Mouse (Mus musculus): ENCODE results near the gene Rims1.

Rims1 gene

DNA sequence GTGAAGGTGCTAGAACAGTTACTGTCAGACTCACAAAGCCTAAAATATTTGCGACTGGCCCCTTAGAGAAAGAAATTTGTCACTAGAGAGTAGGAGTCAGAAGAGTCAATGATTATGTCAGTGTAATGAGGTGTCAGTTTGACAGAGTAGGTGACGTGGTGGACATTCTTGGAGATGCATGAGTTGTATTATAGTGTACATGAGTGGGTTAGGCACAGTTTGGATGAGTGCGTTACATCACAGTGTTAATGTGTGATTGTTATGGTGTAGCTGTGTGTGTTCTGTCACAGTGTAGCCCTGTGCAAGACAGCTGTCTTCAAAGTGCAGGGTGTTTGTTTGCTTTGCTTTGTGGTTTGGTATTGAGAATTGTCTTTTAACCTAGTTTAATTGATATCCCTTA is 226.3 kb downstream of the Rims1 start:
- DNase-seq, result no peak

DNA sequence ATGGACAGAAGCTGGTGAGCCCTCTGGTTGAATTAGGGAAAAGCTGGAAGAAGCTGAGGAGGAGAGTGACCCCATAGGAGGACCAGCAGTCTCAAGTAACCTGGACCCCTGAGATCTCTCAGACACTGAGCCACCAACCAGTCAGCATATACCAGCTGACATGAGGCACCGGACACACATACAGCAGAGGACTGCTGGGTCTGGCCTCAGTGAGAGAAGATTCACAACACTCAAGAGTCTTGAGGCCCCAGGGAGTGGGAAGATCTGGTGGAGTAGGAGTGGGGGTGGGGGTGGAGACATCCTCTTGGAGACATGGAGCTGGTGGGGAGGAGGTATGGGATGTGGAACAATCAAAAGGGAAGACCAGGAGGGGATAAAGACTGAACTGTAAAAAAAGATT is 233.1 kb downstream of the Rims1 start:
- no peak for DNase-seq

DNA sequence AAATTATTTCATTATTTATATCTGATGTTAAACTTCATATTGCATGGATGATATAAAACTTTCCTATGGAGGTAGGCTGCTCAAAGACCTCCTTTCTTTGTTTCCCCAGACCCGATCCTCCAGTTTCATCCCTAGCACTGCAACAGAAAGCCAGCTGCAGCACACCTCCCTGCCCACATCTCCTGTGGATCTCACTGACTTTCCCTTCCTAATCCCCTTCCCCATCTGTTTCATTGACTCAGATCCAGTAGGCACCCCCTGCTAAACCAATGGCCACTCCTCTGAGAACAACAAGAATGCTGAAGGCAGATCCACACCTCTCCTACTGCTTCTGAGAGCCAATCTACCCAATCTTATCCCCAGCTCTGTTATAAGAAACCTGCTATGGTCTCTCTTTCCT is 259.5 kb downstream of the Rims1 start:
- DNase-seq, result no peak

DNA sequence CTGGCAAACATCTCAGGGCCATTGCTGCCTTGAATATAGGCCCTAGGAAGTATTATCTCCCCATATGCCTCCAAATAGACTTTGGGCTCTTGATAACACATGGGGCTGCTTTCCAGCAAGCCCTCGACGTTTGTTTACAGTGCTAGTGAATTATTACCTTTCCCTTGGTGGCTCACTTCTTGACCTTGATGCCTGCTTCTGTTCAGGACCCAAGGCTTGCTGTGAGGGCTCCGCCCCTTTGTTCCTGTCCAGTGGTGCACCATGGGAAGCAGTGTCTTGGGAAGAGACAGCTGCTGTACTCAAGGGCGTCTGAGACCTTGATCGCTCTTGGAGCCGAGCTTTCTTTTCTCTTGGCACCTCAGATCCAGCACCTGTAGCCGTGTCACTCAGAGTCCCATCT is 267.7 kb downstream of the Rims1 start:
- DNase-seq, result no peak

DNA sequence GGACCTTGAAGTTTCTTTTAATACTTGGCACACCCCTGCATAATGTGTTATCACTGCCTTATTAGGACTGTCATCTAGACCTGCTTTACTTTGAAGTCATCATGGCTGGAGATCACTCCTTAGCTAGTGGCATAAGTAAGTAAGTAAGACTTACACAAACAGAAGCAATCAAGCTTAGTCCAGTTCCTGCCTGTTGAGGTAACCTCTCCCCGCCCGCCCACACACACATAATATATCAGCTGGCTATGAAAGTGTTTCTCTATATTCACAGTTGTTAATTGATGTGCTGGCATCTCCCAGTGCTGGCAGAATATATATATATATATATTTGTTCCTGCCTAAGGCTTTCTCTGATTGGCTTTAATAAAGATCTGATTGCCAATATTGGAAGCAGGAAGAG is 269.0 kb downstream of the Rims1 start:
- DNase-seq, result no peak

DNA sequence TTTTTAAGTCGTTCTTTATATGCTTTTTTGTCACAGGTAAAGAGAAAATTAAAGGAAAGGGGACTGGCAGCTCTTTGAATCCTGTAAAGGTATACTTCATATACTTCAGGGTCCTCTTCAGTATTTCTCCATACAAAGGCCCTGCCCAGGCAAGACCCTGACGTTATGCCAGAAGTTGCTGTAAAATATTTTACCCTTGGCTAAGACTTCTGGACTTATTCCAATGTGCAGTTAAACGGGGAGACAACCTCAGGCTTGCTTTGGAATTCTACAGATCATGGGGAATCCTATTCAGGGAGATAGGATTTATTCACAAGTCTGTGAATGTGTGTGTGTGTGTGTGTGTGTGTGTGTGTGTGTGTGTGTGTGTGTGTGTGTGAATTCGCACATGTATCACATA is 270.7 kb downstream of the Rims1 start:
- DNase-seq, result no peak

DNA sequence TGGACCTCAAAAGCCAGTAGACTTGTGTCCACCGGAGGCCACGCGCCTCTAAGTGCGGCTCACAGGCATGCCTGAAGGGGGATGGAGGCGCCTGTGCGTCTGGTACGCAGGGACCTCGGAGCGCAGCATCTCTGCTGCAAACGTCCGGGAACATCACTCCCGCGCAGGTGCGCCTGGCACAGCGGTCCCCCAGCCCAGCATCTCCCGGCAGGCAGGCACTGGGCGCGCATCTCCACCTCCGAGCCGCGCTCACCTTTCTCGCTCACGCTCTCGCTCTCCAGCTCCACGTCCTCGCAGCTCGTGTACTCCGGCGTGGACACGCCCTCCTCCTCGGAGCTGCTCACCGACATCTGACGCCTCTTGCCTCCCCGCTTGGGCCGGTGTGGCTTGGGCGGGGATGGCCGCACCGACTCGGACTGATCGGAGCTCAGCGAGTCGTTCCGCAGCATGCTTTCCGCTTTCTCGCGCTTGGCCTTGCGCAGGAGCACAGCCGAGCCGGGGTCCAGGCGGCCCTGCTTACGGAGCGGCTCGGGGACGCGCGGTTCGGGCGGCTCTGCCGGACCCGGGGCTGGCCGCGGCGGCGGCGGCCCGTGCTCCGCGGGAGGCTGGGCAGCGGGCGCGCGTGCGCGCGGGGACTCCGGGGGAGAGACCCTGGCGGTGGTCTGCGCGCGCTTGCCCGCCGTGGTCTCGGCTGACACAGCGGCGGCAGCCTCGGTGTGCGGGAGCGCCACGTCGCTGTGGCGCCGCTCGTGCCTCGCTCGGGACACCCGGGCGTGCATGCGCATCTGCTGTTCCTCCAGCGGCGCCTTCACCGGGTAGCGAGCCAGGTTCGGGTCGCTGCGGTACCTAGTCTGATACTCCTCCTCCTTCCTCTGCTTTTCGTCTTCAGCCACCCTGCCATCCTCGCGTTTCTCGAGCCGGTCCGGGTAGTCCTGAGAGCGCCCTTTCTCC is 272.4 kb downstream of the Rims1 start:
- no peak for DNase-seq

DNA sequence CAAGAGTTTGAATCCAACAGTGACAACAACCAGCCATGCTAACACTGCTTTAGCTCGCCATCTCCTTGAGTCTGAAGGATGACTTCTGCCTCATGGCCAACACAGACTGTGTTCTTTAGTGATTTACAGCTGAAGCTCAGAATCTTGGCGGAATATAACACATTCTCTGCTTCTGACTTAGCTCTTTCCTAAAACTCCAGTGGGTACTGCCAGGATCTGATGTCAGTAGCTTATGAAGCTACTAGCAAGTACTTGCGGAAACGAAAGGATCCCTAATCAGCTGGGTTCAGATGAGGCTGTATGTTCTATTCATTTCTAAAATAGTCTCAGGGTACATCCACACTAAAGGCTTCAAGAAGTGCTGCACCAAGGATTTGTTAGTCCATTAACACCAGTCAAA is 290.7 kb downstream of the Rims1 start:
- DNase-seq, result no peak

DNA sequence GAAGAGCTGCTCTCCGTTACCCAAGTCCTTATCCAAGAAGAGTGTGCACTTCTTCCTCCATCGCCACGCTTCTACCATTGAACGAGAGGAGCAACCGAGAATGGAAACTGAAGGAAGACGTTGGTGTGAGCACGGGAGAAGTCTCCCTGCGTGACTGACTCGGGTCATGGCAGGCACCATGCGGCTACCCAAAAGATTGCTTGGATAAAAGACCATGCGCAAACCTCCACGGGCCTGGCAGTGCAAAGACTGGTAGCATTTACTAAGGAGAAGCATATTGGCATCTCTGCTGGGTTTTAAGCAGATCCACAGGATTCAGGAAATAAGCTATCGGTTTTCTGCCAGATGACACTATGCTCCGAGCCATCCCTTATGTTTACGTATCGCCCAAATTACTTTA is 293.4 kb downstream of the Rims1 start:
- no peak for DNase-seq

DNA sequence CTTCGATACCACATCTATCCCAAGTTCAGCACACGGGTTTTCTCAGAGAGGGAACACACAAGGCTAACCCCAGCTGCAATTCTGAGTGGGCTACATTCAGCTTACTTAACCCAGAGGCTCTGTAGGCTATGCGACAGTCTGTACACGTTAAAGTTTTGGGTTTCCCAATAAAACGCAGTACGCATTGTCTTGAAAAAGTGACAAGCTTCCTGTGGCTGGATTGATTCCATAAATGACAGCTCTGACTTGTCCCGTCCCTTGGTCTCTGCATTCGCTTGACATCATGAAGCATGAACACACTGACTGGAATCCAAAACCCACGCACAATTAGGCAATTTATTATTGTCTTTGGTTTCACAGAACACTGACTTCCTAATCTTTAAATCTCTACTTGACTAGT is 294.2 kb downstream of the Rims1 start:
- DNase-seq, result no peak

DNA sequence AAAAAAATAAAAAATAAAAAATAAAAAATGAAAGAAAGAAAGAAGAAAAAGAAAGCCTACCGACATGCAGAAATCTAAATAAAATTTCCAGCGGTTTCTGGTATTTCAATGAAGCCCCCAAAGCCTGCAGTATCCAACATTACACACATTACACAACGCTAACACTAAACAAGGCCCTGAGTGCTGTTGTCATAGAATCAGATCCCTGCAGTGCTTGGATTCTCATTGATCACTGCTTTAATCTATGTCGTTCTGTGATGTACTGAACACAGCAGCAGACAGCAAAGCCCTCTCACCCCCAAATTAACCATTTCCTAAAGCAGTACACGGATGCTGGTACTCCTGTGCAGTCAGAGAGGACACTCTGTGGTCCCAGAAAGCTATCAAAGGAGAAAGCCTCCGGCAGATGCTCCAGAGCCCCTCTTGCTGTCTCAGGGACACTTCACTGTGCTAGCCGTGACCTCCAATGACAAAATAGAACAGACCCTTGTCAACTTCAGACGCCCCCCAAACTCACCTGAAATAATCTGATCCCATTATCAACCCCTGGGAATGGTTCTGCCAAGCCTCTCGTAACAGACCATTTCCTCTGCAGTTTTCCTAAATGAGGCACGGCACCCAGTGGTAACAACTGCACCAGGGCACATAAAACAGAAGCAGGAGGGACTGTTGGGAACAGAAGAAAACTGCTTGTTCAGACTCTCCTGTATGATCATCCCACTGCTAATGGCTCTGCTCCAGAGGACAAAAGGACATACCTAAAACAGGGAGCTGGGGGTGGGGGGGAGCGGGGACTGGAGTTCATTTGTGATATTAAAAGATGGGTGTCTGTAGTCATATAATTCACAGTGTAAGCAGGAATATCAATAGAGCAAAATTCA is 296.8 kb downstream of the Rims1 start:
- DNase-seq, result no peak

DNA sequence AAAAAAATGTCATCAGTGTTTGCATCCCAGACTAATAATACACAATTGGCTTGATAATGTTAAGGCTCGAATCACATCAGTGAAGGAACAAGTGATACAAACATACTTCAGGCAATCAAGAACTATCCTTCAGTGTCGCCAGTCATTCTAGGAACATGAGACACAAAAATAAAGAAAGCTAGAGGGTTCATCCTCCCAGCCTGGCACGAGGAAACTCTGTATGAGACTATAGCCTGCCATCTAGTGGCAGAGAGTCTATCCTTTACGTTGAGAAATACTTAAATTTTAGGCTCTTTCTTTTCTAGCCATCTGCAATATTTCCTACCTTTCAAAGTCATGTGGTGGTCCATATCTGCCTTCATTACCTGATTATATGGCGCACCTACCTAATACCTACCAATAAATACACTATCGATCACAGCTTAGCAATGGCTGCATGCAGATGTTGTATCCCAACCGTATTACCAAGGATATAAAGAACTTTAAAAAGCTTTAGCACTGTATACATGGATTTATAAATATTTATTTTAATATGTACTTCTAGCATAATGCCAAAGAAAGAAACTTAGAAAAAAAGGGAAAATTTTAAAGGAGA is 318.4 kb downstream of the Rims1 start:
- no peak for DNase-seq

DNA sequence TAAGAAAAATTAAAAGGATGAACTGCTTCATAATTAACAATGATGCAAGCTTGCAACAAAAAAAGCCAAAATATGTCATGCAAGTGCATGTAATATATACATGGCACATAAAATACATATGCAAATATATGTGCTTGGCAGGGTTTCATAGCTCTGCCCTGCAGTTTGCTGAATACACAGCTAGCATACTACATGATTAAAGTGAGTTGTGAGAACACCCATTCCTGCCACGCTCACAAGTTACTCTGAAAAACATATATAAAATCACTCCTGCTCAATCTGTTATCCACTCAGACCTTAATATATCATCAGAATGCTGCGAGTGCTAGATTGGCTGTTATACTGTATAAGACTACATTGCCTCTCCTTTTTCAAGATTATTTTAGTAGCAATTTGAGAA is 329.6 kb downstream of the Rims1 start:
- no peak for DNase-seq

DNA sequence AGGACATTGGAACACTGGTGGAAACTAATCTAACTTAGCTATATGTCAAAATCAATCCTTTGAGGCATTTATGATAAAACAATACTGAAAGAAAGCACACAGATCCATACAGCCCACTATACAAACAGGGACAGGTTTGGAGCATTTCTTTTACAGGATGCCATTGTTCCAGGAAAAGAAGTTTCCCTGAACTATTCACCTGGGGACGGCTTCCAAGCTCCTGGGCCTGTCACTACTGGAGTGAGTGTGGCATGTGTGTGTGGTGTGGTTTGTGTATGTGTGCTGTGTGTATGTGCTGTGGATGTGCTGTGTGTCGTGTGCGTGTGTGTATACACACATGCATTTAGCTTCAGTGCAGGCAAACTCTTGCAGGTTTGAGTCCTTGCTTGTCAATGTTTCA is 338.8 kb downstream of the Rims1 start:
- DNase-seq, result no peak

DNA sequence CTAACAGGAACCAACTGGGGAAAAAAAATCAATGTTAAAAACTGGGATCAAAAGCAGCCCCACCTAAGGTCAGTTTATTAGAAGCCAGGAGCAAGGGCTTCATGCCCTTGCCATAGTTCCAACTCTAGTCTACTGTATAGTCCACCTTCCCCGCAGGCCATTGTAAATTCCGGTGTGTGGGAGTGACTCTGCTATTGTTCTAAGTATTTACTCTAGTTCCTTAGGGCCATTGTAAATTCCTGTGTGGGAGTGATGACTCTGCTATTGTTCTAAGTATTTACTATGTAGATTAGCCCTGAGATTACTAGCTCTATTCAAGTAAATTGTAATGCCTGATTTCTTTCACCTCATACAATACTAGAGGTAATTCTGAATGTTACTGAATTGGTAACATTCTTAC is 339.2 kb downstream of the Rims1 start:
- no peak for DNase-seq

DNA sequence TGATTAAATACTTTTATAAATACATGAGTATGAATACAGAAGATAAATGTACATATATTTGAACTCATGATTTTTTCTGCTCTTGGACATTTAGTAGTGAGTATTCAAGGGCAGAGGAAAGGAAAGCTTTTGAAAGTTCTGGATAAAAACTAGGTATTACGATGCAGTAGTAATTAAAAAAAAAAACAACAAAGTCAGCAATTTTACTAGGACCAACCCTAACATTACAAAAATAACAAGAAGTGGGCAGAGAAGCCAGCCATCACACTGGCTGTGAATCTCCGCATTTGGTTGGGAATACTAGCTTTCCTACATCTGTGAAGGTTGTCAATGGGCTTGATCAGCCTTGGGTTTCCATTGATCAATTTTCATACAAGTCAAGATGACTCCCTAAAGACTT is 381.8 kb downstream of the Rims1 start:
- no peak for DNase-seq

DNA sequence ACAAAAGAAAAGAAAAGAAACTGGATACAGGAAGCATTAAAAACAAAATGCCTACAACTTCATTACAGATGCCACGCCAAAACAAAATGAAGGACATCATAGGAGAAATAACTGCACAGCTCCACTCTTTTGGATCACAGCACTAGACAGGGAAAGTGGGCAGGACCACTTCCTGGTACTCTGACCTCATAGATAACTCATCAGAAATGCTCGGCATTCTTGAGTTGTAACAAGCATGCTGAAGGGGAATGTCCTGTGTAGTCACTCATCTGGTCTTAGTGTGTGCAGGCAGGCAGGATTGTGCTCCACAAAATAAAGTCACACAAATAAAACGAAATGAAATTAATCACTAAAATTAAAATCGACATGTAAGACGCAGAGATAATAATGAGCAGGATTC is 383.7 kb downstream of the Rims1 start:
- DNase-seq, result no peak

DNA sequence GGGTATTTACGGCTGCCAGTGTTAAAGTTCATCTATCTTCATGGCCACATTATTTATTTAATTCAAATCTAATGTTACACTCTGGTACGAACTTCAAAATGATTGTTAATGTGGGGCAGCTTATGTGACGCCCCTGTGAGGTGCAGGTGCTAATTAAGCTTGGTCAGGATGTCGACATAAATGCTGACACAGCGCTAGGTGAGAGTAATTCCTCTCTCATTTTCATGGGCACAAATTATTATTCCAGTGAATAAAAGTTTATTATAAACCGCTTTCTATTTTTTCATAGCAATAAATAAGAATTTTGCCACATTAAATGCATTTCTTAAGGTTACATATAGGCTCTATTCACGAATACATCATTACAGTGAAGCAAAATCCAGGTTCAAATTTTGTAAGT is 395.6 kb downstream of the Rims1 start:
- DNase-seq, result no peak

DNA sequence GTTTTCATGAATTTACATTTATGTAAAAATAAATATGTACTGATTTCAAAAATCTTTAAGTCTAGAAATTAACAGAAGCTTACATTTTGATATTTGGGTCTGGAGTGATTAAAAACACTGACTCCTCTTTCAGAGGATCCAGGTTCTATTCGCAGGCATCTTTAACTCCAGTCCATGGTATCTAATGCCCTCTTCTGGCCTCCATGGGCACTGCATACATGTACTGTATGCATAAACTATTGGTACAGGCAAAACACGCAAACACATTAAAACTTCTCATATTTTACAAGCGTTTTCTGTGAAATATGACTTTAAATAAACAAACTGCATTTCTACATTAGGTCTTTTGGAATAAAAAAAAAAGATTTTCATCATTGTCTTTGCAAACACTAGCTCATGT is 419.4 kb downstream of the Rims1 start:
- peak; percentile 26 for DNase-seq

DNA sequence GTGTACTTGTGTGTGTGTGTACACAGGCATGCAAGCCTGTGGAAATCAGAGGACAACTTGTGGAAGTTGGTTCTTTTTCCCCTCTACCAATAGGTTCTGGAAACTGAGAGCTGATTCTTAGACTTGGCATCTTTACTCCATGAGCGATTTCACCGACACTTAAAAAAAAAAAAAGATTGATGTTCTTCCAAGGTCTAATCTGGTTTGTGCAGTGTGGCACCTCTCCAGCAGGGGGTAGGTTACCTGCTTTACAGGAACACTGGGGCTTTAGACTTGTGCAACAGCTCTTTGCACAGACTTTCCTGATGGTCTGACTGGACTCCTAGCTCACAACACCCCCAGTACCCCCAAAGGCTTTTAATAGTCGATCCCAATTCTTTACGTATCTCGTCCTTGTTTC is 428.1 kb downstream of the Rims1 start:
- DNase-seq, result no peak

DNA sequence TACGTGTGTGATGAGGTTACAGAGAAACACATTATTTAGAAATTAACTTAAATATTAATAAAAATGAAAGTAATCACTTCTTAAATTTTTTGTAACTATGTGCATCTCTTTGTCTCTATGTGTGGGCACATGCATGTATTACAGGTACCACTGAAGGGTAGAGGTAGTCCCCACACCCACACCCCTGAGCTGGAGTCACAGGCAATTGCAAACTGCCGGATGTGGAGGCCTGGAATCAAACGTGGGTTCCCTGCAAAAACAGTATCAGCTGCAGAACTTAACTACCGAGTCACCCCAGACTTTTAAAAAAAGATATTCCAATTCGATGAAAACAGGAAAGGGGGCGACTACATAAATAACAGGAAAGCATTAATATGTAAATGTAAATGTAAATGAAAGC is 428.7 kb downstream of the Rims1 start:
- no peak for DNase-seq

DNA sequence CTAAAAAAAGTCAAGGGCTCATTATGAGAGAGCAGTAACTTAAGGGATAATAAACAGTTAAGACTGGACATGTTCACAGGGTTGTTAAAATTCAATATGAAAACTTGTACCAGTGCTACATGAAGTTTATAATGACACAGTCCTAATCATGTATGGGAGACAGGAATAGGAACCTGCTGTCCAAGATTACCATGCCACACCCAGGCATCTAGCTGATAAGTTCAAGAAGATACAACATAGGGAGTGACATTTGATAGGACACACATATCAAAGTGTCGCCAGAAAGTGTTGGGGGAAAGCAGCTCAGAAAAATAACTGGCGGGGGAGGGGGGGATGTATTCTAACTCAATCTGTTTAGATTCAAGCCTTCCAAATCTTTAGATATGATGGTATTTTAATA is 449.6 kb downstream of the Rims1 start:
- no peak for DNase-seq

DNA sequence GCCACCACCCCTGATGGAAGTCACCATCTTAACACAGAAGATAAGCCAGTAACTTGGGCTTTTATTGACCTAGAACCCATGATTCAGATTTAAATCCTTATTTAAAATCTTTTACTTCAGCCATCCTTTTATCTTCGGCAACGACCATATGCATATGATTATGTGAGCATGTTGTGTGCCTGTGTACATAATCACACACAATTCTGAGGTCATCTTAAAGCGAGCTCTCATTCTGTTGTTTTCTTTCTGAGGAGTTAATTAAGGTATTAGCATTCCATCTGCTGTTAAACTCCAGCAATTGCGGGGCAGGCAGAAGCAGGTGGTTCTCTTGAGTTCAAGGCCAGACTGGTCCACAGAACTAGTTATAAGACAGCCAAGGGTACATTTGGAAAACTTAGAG is 452.1 kb downstream of the Rims1 start:
- DNase-seq, result no peak

DNA sequence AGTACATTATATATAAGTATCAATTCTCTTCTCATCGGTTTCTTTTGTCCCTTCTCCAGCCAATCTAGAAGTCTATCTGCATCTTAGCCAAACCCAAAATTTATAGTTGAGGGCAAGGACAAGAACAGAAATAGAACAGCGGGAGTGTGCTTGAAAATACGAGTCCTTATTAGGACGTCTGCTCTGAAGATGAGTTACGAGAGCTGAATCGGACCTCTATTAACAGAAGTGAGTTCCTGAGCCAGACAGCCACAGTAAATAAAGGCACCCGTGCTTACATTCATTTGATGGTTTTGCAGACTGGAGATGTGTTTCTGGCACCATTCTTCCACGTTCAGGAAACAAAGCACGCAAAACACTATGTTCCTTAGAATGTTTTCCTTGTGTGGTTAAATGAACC is 466.9 kb downstream of the Rims1 start:
- DNase-seq, result no peak
